Mouse (Mus musculus): ENCODE measurements around the gene Grk3.

The Grk3 gene

GRCm38 (mm10) chr5:113008496-113008895 is 7.1 kb downstream of the Grk3 start:
- DNase-seq: no peak

- no peak for DNase-seq
These were observed 8.6 kb downstream of the Grk3 start for GRCm38 (mm10) chr5:113006997-113007396.

GRCm38 (mm10) chr5:113005941-113006391 is 9.6 kb downstream of the Grk3 start:
- DNase-seq: peak; percentile 45 to 51

GRCm38 (mm10) chr5:113002821-113003380 is 12.7 kb downstream of the Grk3 start:
- peak; percentile 58 to 59 for DNase-seq

GRCm38 (mm10) chr5:112999227-112999626 is 16.4 kb downstream of the Grk3 start:
- no peak for DNase-seq

GRCm38 (mm10) chr5:112997516-112998186 is 17.9 kb downstream of the Grk3 start:
- no peak for DNase-seq

- DNase-seq: no peak
These were observed 24.3 kb downstream of the Grk3 start for GRCm38 (mm10) chr5:112991245-112991644.

- DNase-seq: no peak
These were observed 33.7 kb downstream of the Grk3 start for GRCm38 (mm10) chr5:112981931-112982330.

GRCm38 (mm10) chr5:112979710-112980109 is 35.9 kb downstream of the Grk3 start:
- DNase-seq: no peak

- no peak for DNase-seq
These were observed 36.4 kb downstream of the Grk3 start for GRCm38 (mm10) chr5:112979195-112979594.

- peak; percentile 52 to 53 for DNase-seq
These were observed 38.5 kb downstream of the Grk3 start for GRCm38 (mm10) chr5:112977089-112977488.

GRCm38 (mm10) chr5:112973596-112973995 is 42.0 kb downstream of the Grk3 start:
- no peak for DNase-seq

GRCm38 (mm10) chr5:112972297-112972696 is 43.3 kb downstream of the Grk3 start:
- no peak for DNase-seq

GRCm38 (mm10) chr5:112963495-112963894 is 52.1 kb downstream of the Grk3 start:
- DNase-seq: peak in 1 of 2 experiments; percentile 28

GRCm38 (mm10) chr5:112962166-112962565 is 53.4 kb downstream of the Grk3 start:
- DNase-seq: no peak

GRCm38 (mm10) chr5:112960911-112961310 is 54.7 kb downstream of the Grk3 start:
- no peak for DNase-seq

GRCm38 (mm10) chr5:112958293-112958692 is 57.3 kb downstream of the Grk3 start:
- DNase-seq: peak in 1 of 2 experiments; percentile 22

- no peak for DNase-seq
These were observed 58.8 kb downstream of the Grk3 start for GRCm38 (mm10) chr5:112956841-112957240.

GRCm38 (mm10) chr5:112956368-112956767 is 59.2 kb downstream of the Grk3 start:
- DNase-seq: no peak

- DNase-seq: no peak
These were observed 64.7 kb downstream of the Grk3 start for GRCm38 (mm10) chr5:112950847-112951246.

- no peak for DNase-seq
These were observed 69.7 kb downstream of the Grk3 start for GRCm38 (mm10) chr5:112945925-112946324.

- DNase-seq: no peak
These were observed 73.3 kb downstream of the Grk3 start for GRCm38 (mm10) chr5:112942244-112942643.

GRCm38 (mm10) chr5:112941001-112941400 is 74.6 kb downstream of the Grk3 start:
- DNase-seq: no peak

GRCm38 (mm10) chr5:112936632-112937031 is 79.0 kb downstream of the Grk3 start:
- no peak for DNase-seq

GRCm38 (mm10) chr5:112935436-112935835 is 80.2 kb downstream of the Grk3 start:
- no peak for DNase-seq

Data from cerebellum, postnatal 14 days (tissue).